In the genomic region with DNA sequence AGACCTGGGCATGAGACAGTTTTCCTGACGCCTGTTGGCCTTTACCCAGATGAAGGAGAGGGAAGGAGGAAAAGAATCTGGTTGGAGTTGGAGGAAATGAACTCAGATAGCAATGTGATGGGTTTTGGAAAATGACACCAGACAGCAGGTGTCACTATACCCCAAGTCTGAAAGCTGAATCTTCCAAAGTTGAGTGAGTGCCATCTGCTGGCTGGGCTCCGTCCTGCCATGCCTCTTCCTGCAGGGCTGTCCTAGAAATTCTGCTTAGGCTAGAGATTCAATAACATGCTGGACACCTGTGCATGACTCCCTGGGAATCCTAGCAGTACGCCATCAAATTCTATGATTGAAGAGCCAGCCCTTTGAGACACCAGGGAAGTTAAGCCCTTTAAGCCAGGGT, we compare ENCODE assay signal across 9 mouse cellular contexts. TPM values are rescaled to one million over a fixed set of nuclear protein-coding genes. Genes with fewer than 3 reads are reported as not detected.
DNase-seq lines count a peak whose midpoint lies in the region; ATAC-seq and TF ChIP-seq lines count a peak whose summit lies in the region.
"Had no signal": no experiment of that assay in that cellular context is flagged by ENCODE, and none has a peak within 500 bp of the region (broad histone marks: within the 10 kb centered on the region; RNA-seq: fewer than 3 reads in every experiment).

No protein-coding gene starts in this region.

- H3K9me3 ChIP-seq in G1E (replicated peaks): peaks cover 10% of the 10 kb centered on the region
- no peaks in the 10 kb centered on the region for H3K9me3 ChIP-seq in forebrain, embryonic 15.5 days
- H3K9me3 ChIP-seq: limb, embryonic 15.5 days had no signal

- H3K27me3 ChIP-seq in G1E (ENCODE audit: insufficient read depth, low read length): peaks cover 3% of the 10 kb centered on the region; the same call in 1 of the 2 replicates
- no peaks in the 10 kb centered on the region for H3K27me3 ChIP-seq in forebrain, embryonic 15.5 days
- H3K27me3 ChIP-seq: limb, embryonic 15.5 days had no signal

- H3K36me3 ChIP-seq in G1E (replicated peaks): no peaks in the 10 kb centered on the region
- no peaks in the 10 kb centered on the region for H3K36me3 ChIP-seq in forebrain, embryonic 15.5 days
- H3K36me3 ChIP-seq: limb, embryonic 15.5 days had no signal

- H3K4me1 ChIP-seq in G1E (ENCODE audit: insufficient read depth, low read depth, low read length): peaks cover 22% of the 10 kb centered on the region
- no peaks in the 10 kb centered on the region for H3K4me1 ChIP-seq in forebrain, embryonic 15.5 days
- H3K4me1 ChIP-seq: limb, embryonic 15.5 days had no signal

- H3K9ac ChIP-seq in forebrain, embryonic 15.5 days (replicated peaks): no peak overlapping the region
- H3K9ac ChIP-seq: limb, embryonic 15.5 days had no signal

- ATAC-seq in G1E (ENCODE audit: extremely low read depth, insufficient number of reproducible peaks, low FRiP score, poor library complexity, severe bottlenecking): peak; percentile 96
- ATAC-seq in cerebellum, adult (ENCODE audit: insufficient number of reproducible peaks, low FRiP score, low TSS enrichment): peak; percentile 94
- ATAC-seq in forebrain, embryonic 15.5 days (replicated peaks): peak; percentile 77
- ATAC-seq in hematopoietic stem cell, adult 5-6 weeks (replicated peaks in 1 of 2; ENCODE audit: insufficient read depth in 1 of 2, low FRiP score in 2 of 2, low TSS enrichment in 1 of 2, low read depth in 1 of 2, poor library complexity in 2 of 2, severe bottlenecking in 2 of 2): peak; percentile 81 to 98

- WGBS in forebrain, embryonic 15.5 days: 18% methylated on average over 3 of the region's 3 CpGs

- no peak overlapping the region for H3K4me2 ChIP-seq in forebrain, embryonic 15.5 days (replicated peaks)
- H3K4me2 ChIP-seq: limb, embryonic 15.5 days had no signal

- DNase-seq in G1E (ENCODE audit: low spot score): peak; percentile 51
- DNase-seq in layer of hippocampus, adult 9-11 months: peak; percentile 85
- peak; percentile 91 for DNase-seq in lung, postnatal 10 days
- peak; percentile 85 for DNase-seq in retina, embryonic 14.5 days (ENCODE audit: low spot score)
- DNase-seq in thymus, postnatal 4 days: peak; percentile 83

- no peak overlapping the region for H3K4me3 ChIP-seq in G1E (ENCODE audit: low read depth, low read length)
- H3K4me3 ChIP-seq in forebrain, embryonic 15.5 days: no peak overlapping the region
- H3K4me3 ChIP-seq: limb, embryonic 15.5 days had no signal

- H3K27ac ChIP-seq in forebrain, embryonic 15.5 days (replicated peaks): no peak overlapping the region
- H3K27ac ChIP-seq: limb, embryonic 15.5 days had no signal

- TF ChIP-seq CTCF in G1E (IDR thresholded peaks at IDR 0.05; ENCODE audit: low read depth, low read length): peak; percentile 73

RNA-seq across cellular contexts. Expression of gene Olfml2b, which starts 11.9 kb away (rescaled TPM):
- not detected in 2 replicates for total RNA-seq in G1E (2014; fragmentation: Nextera tagmentation)
- 0.05 TPM in 1 of 2 replicates, not detected in the other for total RNA-seq in G1E (2017)
- polyA plus RNA-seq in G1E (2012): not detected in 2 replicates
- polyA plus RNA-seq in forebrain, embryonic 15.5 days (2015; fragmentation: Nextera tagmentation; extraction: Ambion mirVana): 10.1 and 11.4 TPM in 2 replicates
- 3.0 and 5.3 TPM in 2 replicates for total RNA-seq in hematopoietic stem cell, adult 5-6 weeks (2017)

RNA-seq across cellular contexts. Expression of gene Nos1ap, which starts 42.7 kb away (rescaled TPM):
- total RNA-seq in G1E (2014; fragmentation: Nextera tagmentation) (11.7 and 18.2 TPM in 2 replicates), G1E (2017) (1.6 and 2.1 TPM in 2 replicates)
- 5.4 and 6.1 TPM in 2 replicates for polyA plus RNA-seq in G1E (2012)
- polyA plus RNA-seq in forebrain, embryonic 15.5 days (2015; fragmentation: Nextera tagmentation; extraction: Ambion mirVana): 25.4 and 27.0 TPM in 2 replicates
- 5.7 and 14.3 TPM in 2 replicates for total RNA-seq in hematopoietic stem cell, adult 5-6 weeks (2017)
